Mouse (Mus musculus) embryonic fibroblast, embryonic 13.5 days (primary cell): Measurements from ENCODE around the gene Tmub2. TPM values are rescaled to one million over a fixed set of nuclear protein-coding genes. Genes with fewer than 3 reads are reported as not detected.
A peak's percentile ranks its signal among the peaks of the same experiment; 100 is the strongest.

Experiments used
- H3K27ac ChIP-seq: 2 replicates; pipeline ENCODE4 v1.5.1; 2012; ENCODE audit warnings: low read length, control low read depth, inconsistent platforms; ENCODE audit not compliant: insufficient read depth
- H3K4me1 ChIP-seq: 2 replicates; pipeline ENCODE4 v1.6.1; 2011; ENCODE audit warnings: low read length; ENCODE audit not compliant: control insufficient read depth, insufficient read depth
- H3K4me3 ChIP-seq: 2 replicates; pipeline ENCODE4 v1.5.1; 2011; ENCODE audit warnings: mild to moderate bottlenecking, control low read depth, low read length; ENCODE audit not compliant: insufficient read depth
- CTCF ChIP-seq: IDR thresholded peaks from 2 replicates; pipeline ENCODE4 v1.5.1; 2011; ENCODE audit warnings: mild to moderate bottlenecking, control low read depth, low read length, moderate library complexity, borderline replicate concordance; ENCODE audit not compliant: insufficient read depth
- POLR2A ChIP-seq: IDR thresholded peaks from 2 replicates; pipeline ENCODE4 v1.6.1; 2011; ENCODE audit warnings: low read depth, mild to moderate bottlenecking, control low read depth, low read length, moderate library complexity
- polyA plus RNA-seq: library from polyadenylated mRNA; stranded (reverse); fragments of >200 nt; gene quantifications from 2 replicates; pipeline ENCODE4 v1.2.4, GENCODE M21; 2011; ENCODE audit warnings: low read depth; ENCODE audit not compliant: missing spikeins, insufficient read length

Gene Tmub2
- polyA plus RNA-seq, 1 experiment, result 44.6 TPM

- H3K4me3 ChIP-seq, result no peak overlapping the region
- TF ChIP-seq CTCF (no peak), POLR2A (no peak)
- H3K4me1 ChIP-seq, result peaks cover 6% of the 10 kb centered on the region
- no peak overlapping the region for H3K27ac ChIP-seq
These were observed 20.6 kb downstream of the Tmub2 start for GRCm38 (mm10) chr11:102305359-102305758.

DNA sequence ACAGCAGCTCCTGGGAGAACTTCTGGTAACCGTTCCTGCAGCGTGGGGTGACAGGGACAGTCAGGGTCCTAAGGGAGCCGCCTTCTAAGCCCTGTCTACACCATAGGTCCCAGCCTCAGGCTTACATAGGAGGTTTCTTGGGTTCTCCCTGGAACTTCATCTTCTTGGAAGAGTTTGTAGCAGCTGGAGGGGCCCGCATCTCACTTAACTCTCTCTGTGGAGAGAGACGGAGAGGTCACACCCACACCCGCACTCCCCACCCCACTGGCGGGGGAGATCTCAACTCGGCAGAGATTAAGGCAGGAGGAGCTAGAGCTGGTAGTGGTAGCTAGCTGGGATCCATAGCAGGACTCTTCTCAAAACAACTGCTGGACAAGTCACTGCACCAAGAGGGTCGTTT, 23.4 kb downstream of the Tmub2 start:
- TF ChIP-seq CTCF (no peak), POLR2A (no peak)
- no peak overlapping the region for H3K27ac ChIP-seq
- no peak overlapping the region for H3K4me3 ChIP-seq
- H3K4me1 ChIP-seq, result peaks cover 9% of the 10 kb centered on the region

GRCm38 (mm10) chr11:102308979-102309378, 24.2 kb downstream of the Tmub2 start:
- peak overlapping the region; percentile 20; the same call in 1 of the 2 replicates for H3K27ac ChIP-seq
- H3K4me1 ChIP-seq, result peaks cover 9% of the 10 kb centered on the region
- TF ChIP-seq CTCF (peak; percentile 63), POLR2A (peak; percentile 66)
- peak overlapping the region; percentile 50 for H3K4me3 ChIP-seq

- Histone ChIP-seq H3K4me3 (peak overlapping the region; percentile 50), H3K4me1 (peaks cover 9% of the 10 kb centered on the region), H3K27ac (no peak overlapping the region)
- TF ChIP-seq POLR2A (0 out of 2 replicates have a peak, but pooled peaks have one; percentile 9), CTCF (no peak)
These were observed 25.3 kb downstream of the Tmub2 start for GRCm38 (mm10) chr11:102309821-102310617.

GRCm38 (mm10) chr11:102310768-102311695, 26.3 kb downstream of the Tmub2 start:
- H3K27ac ChIP-seq, result no peak overlapping the region
- TF ChIP-seq CTCF, result no peak
- no peak; the same call in 1 of the 2 replicates for TF ChIP-seq POLR2A
- H3K4me1 ChIP-seq, result peaks cover 17% of the 10 kb centered on the region
- H3K4me3 ChIP-seq, result no peak overlapping the region

GRCm38 (mm10) chr11:102311966-102312365, 27.2 kb downstream of the Tmub2 start:
- H3K4me1 ChIP-seq, result peaks cover 17% of the 10 kb centered on the region
- TF ChIP-seq POLR2A (no peak), CTCF (no peak)
- no peak overlapping the region for H3K4me3 ChIP-seq
- H3K27ac ChIP-seq, result peak overlapping the region; percentile 5; the same call in 1 of the 2 replicates

GRCm38 (mm10) chr11:102312586-102312985, 27.9 kb downstream of the Tmub2 start:
- H3K4me1 ChIP-seq, result peaks cover 17% of the 10 kb centered on the region
- TF ChIP-seq POLR2A (no peak), CTCF (no peak)
- H3K27ac ChIP-seq, result no peak overlapping the region
- H3K4me3 ChIP-seq, result no peak overlapping the region

GRCm38 (mm10) chr11:102314321-102314720, 29.6 kb downstream of the Tmub2 start:
- no peak overlapping the region for H3K27ac ChIP-seq
- H3K4me3 ChIP-seq, result no peak overlapping the region
- H3K4me1 ChIP-seq, result peaks cover 17% of the 10 kb centered on the region
- TF ChIP-seq POLR2A, result no peak
- TF ChIP-seq CTCF, result no peak

DNA sequence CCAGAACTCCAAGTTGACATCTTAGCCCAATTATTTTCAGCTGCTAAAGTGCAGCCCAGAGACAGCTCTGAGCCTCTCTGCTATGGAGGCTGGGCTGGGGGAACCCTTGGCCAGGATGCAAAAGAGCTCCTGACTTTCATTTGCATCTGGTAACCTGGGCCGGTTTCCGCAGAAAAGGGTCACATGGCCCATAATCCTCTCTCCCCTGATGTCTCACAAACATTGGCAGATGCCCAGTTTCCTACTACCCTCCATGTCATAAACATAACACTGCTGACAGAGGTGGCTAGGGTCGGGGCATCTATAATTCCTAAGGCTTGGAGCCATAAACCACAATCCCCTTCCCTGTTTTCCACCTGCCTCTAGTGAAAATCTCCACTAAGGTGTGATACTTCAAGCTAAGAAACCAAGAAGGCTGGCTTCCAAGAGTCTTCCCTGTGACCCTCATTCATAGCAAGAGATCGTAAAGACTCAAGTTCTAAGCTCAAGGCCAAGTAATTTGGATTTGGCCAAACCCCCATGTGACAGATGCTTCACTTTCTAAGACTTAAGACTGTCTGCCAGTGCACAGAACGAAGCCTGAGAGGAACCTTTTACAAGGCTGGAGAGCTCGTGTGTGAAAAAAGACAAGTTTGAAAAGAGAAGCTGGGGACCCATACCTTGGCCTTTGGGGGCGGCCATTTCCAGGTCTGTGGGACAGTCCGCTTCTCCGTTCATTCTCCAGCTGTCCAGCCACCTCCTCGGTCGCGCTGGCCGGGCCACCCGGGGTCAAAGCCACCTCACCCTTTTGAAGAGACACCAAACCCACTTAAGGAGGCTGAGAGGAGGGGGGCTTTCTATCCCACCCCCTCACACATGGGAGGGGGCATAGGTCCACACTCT, 31.2 kb downstream of the Tmub2 start:
- Histone ChIP-seq H3K27ac (peak overlapping the region; percentile 51), H3K4me3 (peak overlapping the region; percentile 77), H3K4me1 (peaks cover 8% of the 10 kb centered on the region)
- no peak for TF ChIP-seq POLR2A
- no peak for TF ChIP-seq CTCF
